Mouse (Mus musculus) embryonic facial prominence, embryonic 11.5 days (tissue): ENCODE results near the gene Defb18. TPM values are rescaled to one million over a fixed set of nuclear protein-coding genes. Genes with fewer than 3 reads are reported as not detected.

Source experiments
- ATAC-seq: fragments of 200-750 bp; cut with Nextera tagmentation; replicated peaks from 2 replicates; pipeline ENCODE4 v1.8.0; 2017; ENCODE audit warnings: low read depth; ENCODE audit not compliant: insufficient number of reproducible peaks, low FRiP score, low TSS enrichment
- DNase-seq: peaks from one replicate; pipeline ENCODE4 v3.0.0-alpha.2; 2015; ENCODE audit warnings: low spot score
- H3K27ac ChIP-seq: fragments of 300-500 bp; sonication (generic); replicated peaks from 2 replicates; pipeline ENCODE4 v1.5.1; 2014; ENCODE audit warnings: mild to moderate bottlenecking, low read depth, low read length, control low read depth
- H3K27me3 ChIP-seq: fragments of 300-500 bp; sonication (generic); 2 replicates; pipeline ENCODE4 v1.6.1; 2014; ENCODE audit warnings: mild to moderate bottlenecking, low read length, moderate library complexity, mixed read lengths; ENCODE audit not compliant: control insufficient read depth, insufficient read depth
- H3K36me3 ChIP-seq: fragments of 300-500 bp; sonication (generic); replicated peaks from 2 replicates; pipeline ENCODE4 v1.6.1; 2014; ENCODE audit warnings: low read depth, mild to moderate bottlenecking, low read length, moderate library complexity, mixed read lengths; ENCODE audit not compliant: control insufficient read depth, insufficient read depth
- H3K4me1 ChIP-seq: fragments of 300-500 bp; sonication (generic); 2 replicates; pipeline ENCODE4 v1.6.1; 2014; ENCODE audit warnings: low read length, mixed read lengths; ENCODE audit not compliant: control insufficient read depth, insufficient read depth
- H3K4me2 ChIP-seq: fragments of 300-500 bp; sonication (generic); 2 replicates; pipeline ENCODE4 v1.6.1; 2014; ENCODE audit warnings: low read depth, mild to moderate bottlenecking, control low read depth, low read length, moderate library complexity
- H3K4me3 ChIP-seq: fragments of 300-500 bp; sonication (generic); 2 replicates; pipeline ENCODE4 v1.5.1; 2014; ENCODE audit warnings: low read depth, low read length, control low read depth
- H3K9ac ChIP-seq: fragments of 300-500 bp; sonication (generic); replicated peaks from 2 replicates; pipeline ENCODE4 v1.6.1; 2014; ENCODE audit warnings: mild to moderate bottlenecking, control low read depth, low read length
- H3K9me3 ChIP-seq: fragments of 300-500 bp; sonication (generic); replicated peaks from 2 replicates; pipeline ENCODE4 v1.6.1; 2016; ENCODE audit warnings: mild to moderate bottlenecking, low read length, inconsistent platforms, mixed read lengths; ENCODE audit not compliant: control insufficient read depth
- WGBS: fragments of 180-500 bp; shearing (Covaris S2); extraction: QIAGEN DNeasy Blood & Tissue Kit; methylation state at CpG from one replicate; pipeline ENCODE4 v1.1.7; 2014; 5-methylcytosine and 5-hydroxymethylcytosine counted together
- polyA plus RNA-seq: library from polyadenylated mRNA; unstranded; fragments of >200 nt; fragmentation: Nextera tagmentation; extraction: Ambion mirVana; gene quantifications from 2 replicates; pipeline ENCODE4 v1.2.1, GENCODE M21; 2014

The Defb18 gene
- polyA plus RNA-seq, 1 experiment from 2014 or later, result not detected

DNA sequence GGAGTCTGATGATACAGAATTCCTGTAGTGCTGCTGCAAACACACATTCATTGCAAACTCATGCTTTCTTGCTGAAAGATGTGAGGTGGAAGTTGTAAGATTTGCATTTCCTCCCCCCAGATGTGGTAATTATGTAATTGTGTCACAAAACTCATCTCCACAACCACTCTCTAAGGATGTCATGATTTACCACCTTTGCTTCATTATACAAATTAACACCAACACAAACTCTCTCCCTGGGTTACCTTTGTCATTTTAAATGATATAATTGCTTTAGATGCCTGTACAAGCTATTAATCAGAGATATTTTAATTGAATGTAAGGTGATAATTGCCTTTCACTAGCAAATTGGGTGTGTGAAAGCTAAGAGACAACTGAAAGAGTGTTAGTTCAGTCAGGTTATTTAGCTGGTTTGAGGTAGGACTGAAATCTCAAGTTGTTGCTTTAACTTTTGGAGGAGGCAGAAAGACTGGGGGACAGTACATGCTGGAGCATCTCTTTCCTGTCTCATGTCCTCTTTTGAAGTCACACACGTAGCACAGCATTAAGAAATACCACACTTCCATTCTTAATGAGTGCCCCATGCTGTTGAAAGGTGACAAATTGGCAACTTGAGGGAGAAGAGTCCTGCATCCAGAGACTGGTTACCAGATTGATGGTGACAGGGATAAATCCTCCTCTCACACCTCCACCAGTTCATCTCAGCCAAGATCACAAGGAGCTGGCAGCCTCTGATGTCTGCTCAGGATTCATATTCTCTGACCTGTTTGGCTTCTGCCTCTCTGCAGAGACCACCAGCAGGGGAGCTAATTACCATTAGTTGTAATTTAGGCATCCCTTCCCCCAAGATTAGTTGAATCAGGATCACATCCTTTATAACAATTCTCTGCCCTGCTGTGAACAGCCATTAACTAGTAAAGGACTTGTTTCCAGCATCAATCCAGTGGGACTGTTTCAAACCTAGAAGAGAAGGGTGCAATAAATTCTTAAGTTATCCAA is 46.2 kb downstream of the Defb18 start:
- DNase-seq, result no peak
- Histone ChIP-seq H3K4me1 (no peaks in the 10 kb centered on the region), H3K4me2 (no peak overlapping the region)

More for the DNA sequence above, 46.2 kb downstream of the Defb18 start:
- no peak for ATAC-seq
- Histone ChIP-seq H3K27me3 (no peaks in the 10 kb centered on the region), H3K36me3 (no peaks in the 10 kb centered on the region), H3K4me3 (no peak overlapping the region), H3K9me3 (no peaks in the 10 kb centered on the region), H3K9ac (no peak overlapping the region), H3K27ac (no peak overlapping the region)
- WGBS, result 14% methylated on average over 1 of the region's 1 CpGs

Other genes with a start within 250 kb of the Defb18 start
- gene Crisp4, start 91.5 kb downstream of the Defb18 start, polyA plus RNA-seq, result not detected in 2 replicates
- gene Defb41, start 27.7 kb upstream of the Defb18 start, polyA plus RNA-seq, result not detected in 2 replicates